ENCODE assay signal across 7 mouse cellular contexts in the genomic region with DNA sequence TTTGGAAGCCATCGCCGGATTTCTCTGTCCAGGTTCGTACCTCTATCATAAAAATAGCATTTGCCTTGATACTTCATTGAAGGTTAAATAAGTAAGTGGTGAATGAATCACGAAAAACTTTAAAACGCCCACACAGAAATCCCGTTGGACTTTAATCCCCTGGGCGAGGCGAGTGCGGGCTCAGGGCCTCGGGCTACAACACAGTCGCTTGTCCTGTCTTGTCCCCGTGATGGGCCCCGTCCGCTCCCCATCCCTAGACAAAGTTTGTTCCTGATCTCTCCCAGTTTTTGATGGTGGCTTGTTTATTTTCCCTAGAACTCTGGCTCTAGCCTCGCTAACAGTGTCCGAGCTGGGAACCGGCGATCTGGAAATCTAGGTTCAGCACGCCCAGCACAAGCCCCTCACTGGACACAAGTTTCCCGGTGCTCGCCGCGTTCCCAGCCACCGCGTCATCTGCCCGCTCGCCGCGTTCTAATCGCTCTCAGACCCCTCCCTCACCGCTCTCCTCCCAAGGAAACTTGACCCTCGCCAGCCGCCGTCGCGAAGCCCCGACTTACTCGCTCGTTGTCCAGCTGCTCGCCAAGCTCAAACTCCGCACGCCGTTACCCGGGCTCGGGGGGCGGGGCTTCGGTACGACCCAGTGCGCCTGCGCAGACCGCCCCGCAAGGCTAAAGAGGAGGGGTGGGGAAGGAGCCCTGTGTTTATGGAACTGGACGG. TPM values are rescaled to one million over a fixed set of nuclear protein-coding genes. Genes with fewer than 3 reads are reported as not detected.
DNase-seq lines count a peak whose midpoint lies in the region; ATAC-seq and TF ChIP-seq lines count a peak whose summit lies in the region.

A gene (minus strand): TSS at position 674 of the 717 bp plus-strand sequence.

- H3K27me3 ChIP-seq in embryonic facial prominence, embryonic 10.5 days (replicated peaks; ENCODE audit: low read depth, poor library complexity, severe bottlenecking): no peaks in the 10 kb centered on the region
- no peaks in the 10 kb centered on the region for H3K27me3 ChIP-seq in intestine, postnatal 0 days (replicated peaks; ENCODE audit: control insufficient read depth, insufficient read depth, low read length)
- 0 out of 2 replicates have a peak, but pooled peaks cover 2% of the 10 kb centered on the region for H3K27me3 ChIP-seq in midbrain, embryonic 12.5 days
- no peaks in the 10 kb centered on the region for H3K27me3 ChIP-seq in small intestine, adult 2 months (ENCODE audit: control insufficient read depth, insufficient read depth, low read length)

- under 1% methylated on average over 53 of the region's 53 CpGs for WGBS in embryonic facial prominence, embryonic 10.5 days
- under 1% methylated on average over 53 of the region's 53 CpGs for WGBS in intestine, postnatal 0 days
- under 1% methylated on average over 53 of the region's 53 CpGs for WGBS in midbrain, embryonic 12.5 days
- under 1% methylated on average over 53 of the region's 53 CpGs for WGBS in small intestine, adult 2 months

- peak within 1 kb of the TSS; percentile 88 for H3K27ac ChIP-seq in embryonic facial prominence, embryonic 10.5 days (replicated peaks)
- H3K27ac ChIP-seq in intestine, postnatal 0 days (ENCODE audit: low read depth, low read length): peak within 1 kb of the TSS; percentile 95
- peak within 1 kb of the TSS; percentile 78 for H3K27ac ChIP-seq in midbrain, embryonic 12.5 days (replicated peaks)
- H3K27ac ChIP-seq in small intestine, adult 2 months (ENCODE audit: insufficient read depth, low read depth, low read length): peak within 1 kb of the TSS; percentile 91

- H3K4me2 ChIP-seq in intestine, postnatal 0 days (replicated peaks; ENCODE audit: low read depth): peak within 1 kb of the TSS; percentile 66
- peak within 1 kb of the TSS; percentile 75 for H3K4me2 ChIP-seq in midbrain, embryonic 12.5 days (replicated peaks)

- H3K36me3 ChIP-seq in embryonic facial prominence, embryonic 10.5 days (replicated peaks): no peaks in the 10 kb centered on the region
- H3K36me3 ChIP-seq in intestine, postnatal 0 days (ENCODE audit: control insufficient read depth, insufficient read depth): no peaks in the 10 kb centered on the region
- H3K36me3 ChIP-seq in midbrain, embryonic 12.5 days: no peaks in the 10 kb centered on the region
- no peaks in the 10 kb centered on the region for H3K36me3 ChIP-seq in small intestine, adult 2 months (ENCODE audit: control insufficient read depth, insufficient read depth, low read length)

- peak; percentile 40 for TF ChIP-seq POLR2A in small intestine, adult 2 months (IDR thresholded peaks at IDR 0.05; ENCODE audit: low read depth, low read length)

- H3K9me3 ChIP-seq in embryonic facial prominence, embryonic 10.5 days: no peaks in the 10 kb centered on the region
- no peaks in the 10 kb centered on the region for H3K9me3 ChIP-seq in intestine, postnatal 0 days (ENCODE audit: control insufficient read depth)
- no peaks in the 10 kb centered on the region for H3K9me3 ChIP-seq in midbrain, embryonic 12.5 days

- intact Hi-C loops in left cerebral cortex, postnatal 4 days (cut with DNase I): no loop called here

- TF ChIP-seq CTCF in intestine, postnatal 0 days (IDR thresholded peaks at IDR 0.05; ENCODE audit: low read depth): 0 out of 2 replicates have a peak, but pooled peaks have one; percentile 14
- TF ChIP-seq CTCF in small intestine, adult 2 months (IDR thresholded peaks at IDR 0.05; ENCODE audit: extremely low read depth, insufficient read length, insufficient replicate concordance, low read depth, low read length): 0 out of 2 replicates have a peak, but pooled peaks have one; percentile 0

- peak within 1 kb of the TSS; percentile 64 for H3K9ac ChIP-seq in intestine, postnatal 0 days (ENCODE audit: low read depth, low read length)
- H3K9ac ChIP-seq in midbrain, embryonic 12.5 days (replicated peaks): peak within 1 kb of the TSS; percentile 63

- H3K4me1 ChIP-seq in embryonic facial prominence, embryonic 10.5 days: peaks cover 18% of the 10 kb centered on the region
- H3K4me1 ChIP-seq in intestine, postnatal 0 days (replicated peaks; ENCODE audit: control insufficient read depth, insufficient read depth, low read length): no peaks in the 10 kb centered on the region
- peaks cover 9% of the 10 kb centered on the region for H3K4me1 ChIP-seq in midbrain, embryonic 12.5 days
- H3K4me1 ChIP-seq in small intestine, adult 2 months (ENCODE audit: control insufficient read depth, insufficient read depth, insufficient read length, low read length): peaks cover 16% of the 10 kb centered on the region; the same call in 1 of the 2 replicates

- peak; percentile 100 for DNase-seq in adrenal gland, postnatal 10 days
- peak; percentile 100 for DNase-seq in embryonic facial prominence, embryonic 10.5 days (ENCODE audit: low spot score)
- no peak for DNase-seq in gonadal fat pad, adult 2 months (ENCODE audit: low read depth)
- peak; percentile 100 for DNase-seq in left cerebral cortex, postnatal 4 days

- ATAC-seq in intestine, postnatal 0 days: peak; percentile 78
- peak; percentile 91 for ATAC-seq in midbrain, embryonic 12.5 days (ENCODE audit: low FRiP score, low read depth)

- H3K4me3 ChIP-seq in embryonic facial prominence, embryonic 10.5 days: peak within 1 kb of the TSS; percentile 62
- peak within 1 kb of the TSS; percentile 65 for H3K4me3 ChIP-seq in intestine, postnatal 0 days (ENCODE audit: low read depth, low read length)
- peak within 1 kb of the TSS; percentile 53 for H3K4me3 ChIP-seq in midbrain, embryonic 12.5 days
- H3K4me3 ChIP-seq in small intestine, adult 2 months (ENCODE audit: low read depth, low read length): peak within 1 kb of the TSS; percentile 77

RNA-seq across cellular contexts. Expression of the gene that starts here (rescaled TPM):
- 10 to 100 TPM; 41.4 to 48.1 TPM for total RNA-seq in adrenal gland, postnatal 10 days (2021)
- 20.2 and 22.9 TPM in 2 replicates for polyA plus RNA-seq in embryonic facial prominence, embryonic 10.5 days (2016; fragmentation: Nextera tagmentation; extraction: Ambion mirVana)
- 25.2 and 32.6 TPM in 2 replicates for polyA plus RNA-seq in gonadal fat pad, adult 2 months (2012; rRNA removed)
- polyA plus RNA-seq in intestine, postnatal 0 days (2015; fragmentation: Nextera tagmentation; extraction: Ambion mirVana): 210 and 219 TPM in 2 replicates
- total RNA-seq in left cerebral cortex, postnatal 4 days (2021): 10 to 100 TPM in 1 of 2 experiments, 1 to 10 TPM in 1; 9.4 to 11.9 TPM
- 14.3 and 15.9 TPM in 2 replicates for polyA plus RNA-seq in midbrain, embryonic 12.5 days (2016; fragmentation: Nextera tagmentation; extraction: Ambion mirVana)
- polyA plus RNA-seq in small intestine, adult 2 months (2012; rRNA removed): 73.0 and 85.3 TPM in 2 replicates
